Mouse (Mus musculus): ENCODE results near the gene Nebl. TPM values are rescaled to one million over a fixed set of nuclear protein-coding genes. Genes with fewer than 3 reads are reported as not detected.

Nebl gene
- total RNA-seq, 2 experiments from 2014 or later = 0.13 to 0.18 TPM

- ATAC-seq (ENCODE audit: poor library complexity, severe bottlenecking) = no peak
Measured at GRCm38 (mm10) chr2:17710083-17710482, 21.2 kb downstream of the Nebl start.

GRCm38 (mm10) chr2:17705964-17706363 is 25.3 kb downstream of the Nebl start:
- ATAC-seq (ENCODE audit: poor library complexity, severe bottlenecking) = no peak

- no peak for ATAC-seq (ENCODE audit: poor library complexity, severe bottlenecking)
Measured at GRCm38 (mm10) chr2:17705426-17705825, 25.8 kb downstream of the Nebl start.

- ATAC-seq (ENCODE audit: poor library complexity, severe bottlenecking) = no peak
Measured at GRCm38 (mm10) chr2:17703170-17703512, 28.1 kb downstream of the Nebl start.

- ATAC-seq (ENCODE audit: poor library complexity, severe bottlenecking) = peak; percentile 33; the same call in 1 of the 2 replicates
Measured at GRCm38 (mm10) chr2:17702481-17703169, 28.6 kb downstream of the Nebl start.

GRCm38 (mm10) chr2:17698161-17699087 is 32.8 kb downstream of the Nebl start:
- ATAC-seq (ENCODE audit: poor library complexity, severe bottlenecking) = no peak

- no peak for ATAC-seq (ENCODE audit: poor library complexity, severe bottlenecking)
Measured at GRCm38 (mm10) chr2:17692926-17693325, 38.3 kb downstream of the Nebl start.

- ATAC-seq (ENCODE audit: poor library complexity, severe bottlenecking) = peak; percentile 35
Measured at GRCm38 (mm10) chr2:17690264-17690663, 41.0 kb downstream of the Nebl start.

- no peak for ATAC-seq (ENCODE audit: poor library complexity, severe bottlenecking)
Measured at GRCm38 (mm10) chr2:17687141-17687540, 44.1 kb downstream of the Nebl start.

- ATAC-seq (ENCODE audit: poor library complexity, severe bottlenecking) = no peak
Measured at GRCm38 (mm10) chr2:17683326-17684040, 47.8 kb downstream of the Nebl start.

- no peak for ATAC-seq (ENCODE audit: poor library complexity, severe bottlenecking)
Measured at GRCm38 (mm10) chr2:17672156-17672555, 59.1 kb downstream of the Nebl start.

GRCm38 (mm10) chr2:17671566-17671965 is 59.7 kb downstream of the Nebl start:
- peak; percentile 79 for ATAC-seq (ENCODE audit: poor library complexity, severe bottlenecking)

- no peak for ATAC-seq (ENCODE audit: poor library complexity, severe bottlenecking)
Measured at GRCm38 (mm10) chr2:17669953-17670352, 61.3 kb downstream of the Nebl start.

- ATAC-seq (ENCODE audit: poor library complexity, severe bottlenecking) = no peak
Measured at GRCm38 (mm10) chr2:17669000-17669399, 62.3 kb downstream of the Nebl start.

- ATAC-seq (ENCODE audit: poor library complexity, severe bottlenecking) = no peak
Measured at GRCm38 (mm10) chr2:17658176-17658575, 73.1 kb downstream of the Nebl start.

- no peak for ATAC-seq (ENCODE audit: poor library complexity, severe bottlenecking)
Measured at GRCm38 (mm10) chr2:17650147-17650834, 81.0 kb downstream of the Nebl start.

- ATAC-seq (ENCODE audit: poor library complexity, severe bottlenecking) = no peak
Measured at GRCm38 (mm10) chr2:17649728-17650127, 81.5 kb downstream of the Nebl start.

GRCm38 (mm10) chr2:17644282-17645262 is 86.7 kb downstream of the Nebl start:
- ATAC-seq (ENCODE audit: poor library complexity, severe bottlenecking) = no peak

- ATAC-seq (ENCODE audit: poor library complexity, severe bottlenecking) = no peak
Measured at GRCm38 (mm10) chr2:17643869-17644268, 87.4 kb downstream of the Nebl start.

- no peak for ATAC-seq (ENCODE audit: poor library complexity, severe bottlenecking)
Measured at GRCm38 (mm10) chr2:17642770-17643169, 88.5 kb downstream of the Nebl start.

Measured in megakaryocyte, adult 5-6 weeks (primary cell).